Mouse (Mus musculus): ENCODE results near the gene Zfp990. TPM values are rescaled to one million over a fixed set of nuclear protein-coding genes. Genes with fewer than 3 reads are reported as not detected.
A peak's percentile ranks its signal among the peaks of the same experiment; 100 is the strongest.
"Not testable (repeated sequence)": the region's sequence is repeated elsewhere in the genome, so short reads cannot be mapped to it uniquely, and the experiment has no call there.

Zfp990 gene
- polyA plus RNA-seq (2016; fragmentation: Nextera tagmentation; extraction: Ambion mirVana): not detected in 2 replicates

- not testable (repeated sequence) for H3K9ac ChIP-seq; H3K4me2 ChIP-seq (replicated peaks); H3K27ac ChIP-seq; H3K36me3 ChIP-seq; H3K9me3 ChIP-seq; H3K27me3 ChIP-seq (replicated peaks); ATAC-seq (ENCODE audit: low FRiP score, low read depth); H3K4me1 ChIP-seq; H3K4me3 ChIP-seq
- 95% methylated on average over 4 of the region's 4 CpGs for WGBS
Observed at GRCm38 (mm10) chr4:145510459-145510858, at the start of gene Zfp990. TSS of gene Zfp990 (plus strand) at chr4:145510759.

GRCm38 (mm10) chr4:145463553-145464253 lies 46.9 kb upstream of the Zfp990 start:
- peak; percentile 65 for ATAC-seq (ENCODE audit: low FRiP score, low read depth)
- H3K36me3 ChIP-seq; H3K27ac ChIP-seq; H3K9me3 ChIP-seq; H3K4me1 ChIP-seq; H3K27me3 ChIP-seq (replicated peaks): not testable (repeated sequence)
- Histone ChIP-seq H3K9ac (peak overlapping the region; percentile 33; the same call in 1 of the 2 replicates), H3K4me3 (peak overlapping the region; percentile 37), H3K4me2 (replicated peaks) (peak overlapping the region; percentile 57)
- WGBS: 16% methylated on average over 59 of the region's 68 CpGs

GRCm38 (mm10) chr4:145478128-145478527 lies 32.4 kb upstream of the Zfp990 start:
- no peak for ATAC-seq (ENCODE audit: low FRiP score, low read depth)
- Histone ChIP-seq H3K9me3 (peaks cover 30% of the 10 kb centered on the region), H3K9ac (no peak overlapping the region), H3K27ac (no peak overlapping the region), H3K36me3 (no peaks in the 10 kb centered on the region), H3K4me1 (no peaks in the 10 kb centered on the region), H3K4me3 (no peak overlapping the region), H3K27me3 (replicated peaks) (no peaks in the 10 kb centered on the region), H3K4me2 (replicated peaks) (no peak overlapping the region)
- 88% methylated on average over 3 of the region's 3 CpGs for WGBS

DNA sequence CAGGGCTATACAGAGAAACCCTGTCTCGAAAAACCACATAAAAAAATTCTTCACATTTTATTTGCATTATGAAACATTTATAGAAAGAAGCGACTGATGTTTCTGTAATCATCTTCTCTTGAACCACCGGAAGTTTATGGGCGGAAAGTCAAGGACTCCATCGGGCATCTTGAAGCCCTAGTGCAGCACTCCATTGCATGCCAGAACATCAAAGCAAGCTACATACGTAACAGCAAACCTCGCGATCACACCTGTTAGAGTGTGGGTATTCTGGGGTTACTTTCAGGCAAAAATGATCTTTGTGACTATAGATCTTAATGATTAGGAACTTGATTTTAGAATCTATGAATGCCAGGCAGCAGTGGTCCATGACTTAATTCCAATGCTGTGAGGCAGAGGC lies 29.9 kb upstream of the Zfp990 start:
- WGBS: 93% methylated on average over 8 of the region's 8 CpGs
- peaks cover 34% of the 10 kb centered on the region for H3K9me3 ChIP-seq
- not testable (repeated sequence) for H3K4me1 ChIP-seq; H3K4me3 ChIP-seq; H3K9ac ChIP-seq; H3K27ac ChIP-seq; H3K27me3 ChIP-seq (replicated peaks); ATAC-seq (ENCODE audit: low FRiP score, low read depth); H3K36me3 ChIP-seq; H3K4me2 ChIP-seq (replicated peaks)

GRCm38 (mm10) chr4:145489396-145489795 lies 21.2 kb upstream of the Zfp990 start:
- no peaks in the 10 kb centered on the region for H3K27me3 ChIP-seq (replicated peaks)
- no peak overlapping the region for H3K9ac ChIP-seq
- H3K36me3 ChIP-seq: no peaks in the 10 kb centered on the region
- no peak overlapping the region for H3K4me3 ChIP-seq
- H3K27ac ChIP-seq: no peak overlapping the region
- no peak for ATAC-seq (ENCODE audit: low FRiP score, low read depth)
- H3K4me2 ChIP-seq (replicated peaks): no peak overlapping the region
- H3K4me1 ChIP-seq: no peaks in the 10 kb centered on the region
- H3K9me3 ChIP-seq: no peaks in the 10 kb centered on the region

DNA sequence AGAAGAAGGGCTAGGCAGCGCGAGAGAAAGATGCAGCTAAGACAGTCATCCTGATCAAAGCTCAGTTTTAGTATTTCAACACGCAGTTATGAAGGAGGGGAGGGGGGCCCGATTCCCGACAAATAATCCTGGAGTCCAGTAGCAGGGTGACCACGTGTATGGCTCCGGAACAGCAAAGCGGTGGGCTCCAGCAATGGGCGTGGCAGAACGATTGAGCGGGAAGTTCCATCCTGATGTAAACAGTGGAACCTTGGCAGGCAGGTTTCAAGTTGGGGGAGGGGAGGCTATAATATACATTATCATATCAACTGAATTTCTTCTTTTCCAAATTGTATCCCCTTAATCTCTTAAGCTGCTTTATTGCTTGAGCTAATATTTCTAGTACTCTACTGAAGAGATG lies 18.4 kb upstream of the Zfp990 start:
- H3K27ac ChIP-seq: no peak overlapping the region
- H3K4me2 ChIP-seq (replicated peaks): no peak overlapping the region
- no peak for ATAC-seq (ENCODE audit: low FRiP score, low read depth)
- WGBS: 81% methylated on average over 11 of the region's 11 CpGs
- no peaks in the 10 kb centered on the region for H3K27me3 ChIP-seq (replicated peaks)
- H3K36me3 ChIP-seq: no peaks in the 10 kb centered on the region
- H3K4me1 ChIP-seq: no peaks in the 10 kb centered on the region
- no peak overlapping the region for H3K4me3 ChIP-seq
- no peak overlapping the region for H3K9ac ChIP-seq
- H3K9me3 ChIP-seq: no peaks in the 10 kb centered on the region

GRCm38 (mm10) chr4:145493316-145493715 lies 17.2 kb upstream of the Zfp990 start:
- H3K4me3 ChIP-seq; H3K36me3 ChIP-seq; H3K27me3 ChIP-seq (replicated peaks); H3K4me2 ChIP-seq (replicated peaks); ATAC-seq (ENCODE audit: low FRiP score, low read depth); H3K9me3 ChIP-seq; H3K27ac ChIP-seq; H3K9ac ChIP-seq; H3K4me1 ChIP-seq: not testable (repeated sequence)
- WGBS: 77% methylated on average over 2 of the region's 2 CpGs

- WGBS: 55% methylated on average over 2 of the region's 2 CpGs
- H3K27ac ChIP-seq; ATAC-seq (ENCODE audit: low FRiP score, low read depth); H3K4me3 ChIP-seq; H3K4me1 ChIP-seq; H3K9me3 ChIP-seq; H3K36me3 ChIP-seq; H3K9ac ChIP-seq; H3K4me2 ChIP-seq (replicated peaks); H3K27me3 ChIP-seq (replicated peaks): not testable (repeated sequence)
Observed at GRCm38 (mm10) chr4:145514637-145515036, 4.1 kb downstream of the Zfp990 start.

DNA sequence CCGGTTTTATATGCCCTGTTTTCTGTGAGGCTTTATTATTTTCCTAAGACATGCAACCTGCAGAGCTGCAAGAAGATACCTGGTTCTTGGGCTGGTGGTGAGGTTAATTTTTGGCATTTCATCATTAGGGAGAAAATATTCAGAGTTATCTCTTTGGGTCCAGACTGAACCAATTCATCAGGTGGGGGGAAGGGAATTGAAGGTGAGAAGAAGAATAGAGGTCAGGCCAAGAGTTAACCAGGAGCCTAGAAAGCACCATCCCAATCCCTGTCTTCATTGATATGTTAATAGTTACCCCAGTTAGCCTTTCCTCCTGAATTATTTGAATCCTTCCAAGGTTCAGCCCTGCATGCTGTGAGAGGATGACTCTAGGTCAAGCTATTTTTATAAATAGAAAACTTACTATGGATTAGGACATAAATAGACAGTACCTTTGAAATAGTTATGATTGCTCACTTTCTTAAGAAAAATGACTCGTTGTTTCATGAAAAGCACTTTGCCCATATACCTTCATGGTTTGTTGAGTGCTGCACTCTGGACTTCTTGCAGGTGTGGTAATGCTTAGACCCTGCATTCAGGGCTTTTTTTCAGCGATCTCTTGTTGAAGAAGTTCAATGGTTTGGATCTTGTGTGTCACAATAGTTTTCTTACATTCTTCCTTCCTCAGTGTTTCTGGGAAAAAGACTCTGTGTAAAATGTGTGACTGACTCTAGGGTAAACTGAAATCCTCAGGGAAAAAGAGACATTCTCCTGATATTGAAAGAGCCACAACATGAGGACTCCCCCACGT lies 5.4 kb downstream of the Zfp990 start:
- WGBS: 83% methylated on average over 4 of the region's 4 CpGs
- not testable (repeated sequence) for H3K9me3 ChIP-seq; H3K4me3 ChIP-seq; H3K36me3 ChIP-seq; H3K27ac ChIP-seq; H3K4me2 ChIP-seq (replicated peaks); ATAC-seq (ENCODE audit: low FRiP score, low read depth); H3K9ac ChIP-seq; H3K27me3 ChIP-seq (replicated peaks); H3K4me1 ChIP-seq

GRCm38 (mm10) chr4:145517391-145517790 lies 6.8 kb downstream of the Zfp990 start:
- WGBS: 80% methylated on average over 1 of the region's 1 CpGs
- not testable (repeated sequence) for H3K36me3 ChIP-seq; H3K27ac ChIP-seq; H3K27me3 ChIP-seq (replicated peaks); H3K9me3 ChIP-seq; H3K4me3 ChIP-seq; H3K9ac ChIP-seq; H3K4me2 ChIP-seq (replicated peaks); H3K4me1 ChIP-seq; ATAC-seq (ENCODE audit: low FRiP score, low read depth)

DNA sequence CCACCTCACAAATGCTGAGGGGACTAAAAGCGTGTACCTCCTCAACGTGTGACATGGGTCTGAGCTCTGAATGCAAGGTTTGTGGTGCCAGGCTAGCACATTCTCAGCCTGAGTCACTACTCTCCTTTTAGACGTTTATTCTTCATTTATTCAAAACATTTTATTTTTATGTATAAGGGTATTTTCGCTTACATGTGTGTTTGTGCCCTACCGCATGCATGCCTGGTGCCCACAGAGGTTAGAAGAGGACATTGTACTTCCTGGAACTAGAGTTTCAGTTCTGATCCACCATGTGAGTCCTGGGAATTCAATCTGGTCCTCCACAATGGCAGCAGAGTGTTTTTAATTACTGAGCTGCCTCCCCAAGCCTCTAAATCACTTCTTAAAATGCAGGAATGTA lies 33.3 kb downstream of the Zfp990 start:
- H3K4me2 ChIP-seq (replicated peaks); ATAC-seq (ENCODE audit: low FRiP score, low read depth); H3K4me1 ChIP-seq; H3K9ac ChIP-seq; H3K4me3 ChIP-seq; H3K27ac ChIP-seq; H3K36me3 ChIP-seq; H3K27me3 ChIP-seq (replicated peaks): not testable (repeated sequence)
- H3K9me3 ChIP-seq: peaks cover 43% of the 10 kb centered on the region
- WGBS: 82% methylated on average over 5 of the region's 5 CpGs

GRCm38 (mm10) chr4:145545106-145545505 lies 34.5 kb downstream of the Zfp990 start:
- H3K4me2 ChIP-seq (replicated peaks); H3K27ac ChIP-seq; H3K27me3 ChIP-seq (replicated peaks); H3K9ac ChIP-seq; ATAC-seq (ENCODE audit: low FRiP score, low read depth); H3K36me3 ChIP-seq; H3K4me1 ChIP-seq; H3K4me3 ChIP-seq: not testable (repeated sequence)
- H3K9me3 ChIP-seq: peaks cover 51% of the 10 kb centered on the region
- WGBS: 28% methylated on average over 2 of the region's 2 CpGs
